Comparison of ENCODE assay signal across 8 mouse cellular contexts in the genomic region with DNA sequence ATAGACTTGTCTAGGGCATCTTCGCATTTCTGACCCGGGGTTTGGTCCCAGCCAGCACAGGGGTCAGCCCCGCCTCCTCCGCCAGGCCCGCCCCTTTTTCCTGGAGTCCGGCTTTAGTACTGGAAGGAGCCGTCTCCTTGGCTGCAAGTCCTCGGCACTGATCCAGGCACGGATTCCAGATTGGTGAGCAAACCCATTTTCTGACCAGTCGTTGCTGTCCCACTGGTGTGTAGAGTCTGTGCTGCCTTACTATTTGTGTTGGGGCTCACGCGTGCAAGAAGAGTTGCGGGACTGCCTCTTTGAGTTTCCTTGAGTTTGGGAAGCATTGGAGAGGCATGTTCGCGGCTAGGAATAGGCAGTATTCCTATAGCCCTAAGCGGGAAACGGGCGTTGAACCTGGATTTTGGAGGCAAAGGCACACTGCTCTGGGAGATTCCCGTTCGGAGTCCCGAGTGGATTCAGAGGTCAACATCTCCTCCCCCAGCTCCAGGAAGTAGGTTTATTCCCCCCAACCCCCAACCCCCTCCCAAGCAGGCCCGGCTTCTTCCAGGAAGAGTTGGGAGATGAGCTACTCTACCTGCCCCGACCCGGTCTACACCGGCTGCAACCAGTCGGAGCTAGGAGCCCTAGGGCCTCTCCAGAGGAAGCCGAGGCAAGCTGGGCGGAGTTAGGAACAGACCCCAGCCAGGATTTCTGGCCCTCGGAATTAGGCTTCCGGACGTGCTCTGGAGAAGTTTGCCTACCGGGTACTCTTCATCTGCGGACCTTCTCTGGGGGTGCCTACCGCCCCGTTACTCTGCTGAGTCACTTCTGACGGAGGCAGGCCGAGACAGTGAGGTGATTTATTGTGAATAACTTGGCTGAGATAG. TPM values are rescaled to one million over a fixed set of nuclear protein-coding genes. Genes with fewer than 3 reads are reported as not detected.
DNase-seq lines count a peak whose midpoint lies in the region; ATAC-seq and TF ChIP-seq lines count a peak whose summit lies in the region.

Gene Trim6 (plus strand): TSS at position 93 of the 869 bp plus-strand sequence.

- H3K4me2 ChIP-seq in forebrain, embryonic 12.5 days, result peak within 1 kb of the TSS; percentile 54

- DNase-seq in ES-E14 (ENCODE audit: low read depth, low spot score), result peak; percentile 95
- DNase-seq in adrenal gland, postnatal 10 days, result peak; percentile 89
- DNase-seq in heart, postnatal 14 days, result peak; percentile 81 to 86
- DNase-seq in kidney, postnatal 4 days, result peak; percentile 75 to 84
- DNase-seq in right cerebral cortex, postnatal 14 days, result peak; percentile 15
- no peak for DNase-seq in natural killer cell, adult 2 months (ENCODE audit: low spot score in 2 of 2)

- peak within 1 kb of the TSS; percentile 98 for H3K27ac ChIP-seq in ES-E14 (ENCODE audit: insufficient read depth, low read depth, low read length, poor library complexity, severe bottlenecking)
- no peak within 1 kb of the TSS for H3K27ac ChIP-seq in forebrain, embryonic 12.5 days

- H3K9me3 ChIP-seq in ES-E14 (ENCODE audit: control insufficient read depth, insufficient read depth, low read depth, low read length), result no peaks in the 10 kb centered on the region
- H3K9me3 ChIP-seq in forebrain, embryonic 12.5 days, result no peaks in the 10 kb centered on the region

- intact Hi-C loops in heart, postnatal 14 days (cut with DNase I), result no loop called here

- ATAC-seq in forebrain, embryonic 12.5 days (ENCODE audit: low FRiP score), result peak; percentile 76; the same call in 1 of the 2 replicates
- ATAC-seq in megakaryocyte, adult 5-6 weeks (ENCODE audit: poor library complexity, severe bottlenecking), result peak; percentile 55

- H3K27me3 ChIP-seq in forebrain, embryonic 12.5 days, result 0 out of 2 replicates have a peak, but pooled peaks cover 3% of the 10 kb centered on the region

- H3K36me3 ChIP-seq in ES-E14 (ENCODE audit: control insufficient read depth, insufficient read depth, low read length, poor library complexity, severe bottlenecking), result peaks cover 13% of the 10 kb centered on the region
- H3K36me3 ChIP-seq in forebrain, embryonic 12.5 days (replicated peaks), result no peaks in the 10 kb centered on the region

- H3K4me3 ChIP-seq in ES-E14 (ENCODE audit: insufficient read depth in 1 of 2, low read depth in 1 of 2, low read length in 2 of 2, poor library complexity in 1 of 2, severe bottlenecking in 1 of 2), result peak within 1 kb of the TSS; percentile 88 to 90
- peak within 1 kb of the TSS; percentile 34 for H3K4me3 ChIP-seq in forebrain, embryonic 12.5 days (replicated peaks)

- peaks cover 0 to 6% of the 10 kb centered on the region in 2 experiments; a peak in 2 of 4 replicates for H3K4me1 ChIP-seq in ES-E14 (ENCODE audit: control insufficient read depth in 2 of 2, insufficient read depth in 2 of 2, low read length in 2 of 2, poor library complexity in 1 of 2)
- H3K4me1 ChIP-seq in forebrain, embryonic 12.5 days, result peaks cover 8% of the 10 kb centered on the region

- WGBS in forebrain, embryonic 12.5 days, result 3% methylated on average over 37 of the region's 37 CpGs

- peak within 1 kb of the TSS; percentile 88 for H3K9ac ChIP-seq in ES-E14 (ENCODE audit: insufficient read depth, low read depth, low read length, poor library complexity, severe bottlenecking)
- no peak within 1 kb of the TSS for H3K9ac ChIP-seq in forebrain, embryonic 12.5 days

- in situ Hi-C loops in ES-E14 (cut with MboI; ENCODE audit: low sequenced_read_pairs in 2 of 2, unreplicated experiment in 2 of 2), result loop anchor here in 1 of 2 experiments (25.0 kb wide), 1 partner anchor 1593 kb away; the partner anchor contains the start of gene Mrpl17

TF ChIP-seq in ES-E14, 5 proteins besides CTCF, POLR2A, EP300 and RAD21:
- peak; percentile 13; the same call in 1 of the 2 replicates for TF ChIP-seq HCFC1 (IDR thresholded peaks at IDR 0.05; ENCODE audit: borderline replicate concordance, insufficient read depth, low read length)
- TF ChIP-seq MAFK (IDR thresholded peaks at IDR 0.05; ENCODE audit: insufficient read depth, low read depth, low read length), result 0 out of 2 replicates have a peak, but pooled peaks have one; percentile 39
- no peak for TF ChIP-seq ZC3H11A (IDR thresholded peaks at IDR 0.05; ENCODE audit: borderline replicate concordance, low read depth, low read length)
- TF ChIP-seq CHD2 (IDR thresholded peaks at IDR 0.05; ENCODE audit: low read depth, low read length), result no peak
- TF ChIP-seq ZNF384 (IDR thresholded peaks at IDR 0.05; ENCODE audit: low read depth, low read length), result no peak

RNA-seq across cellular contexts. Expression of gene Trim6, which starts in this region (rescaled TPM):
- 73.9 and 86.1 TPM in 2 replicates for total RNA-seq in ES-E14 (2012; rRNA removed)
- 1 to 10 TPM in 1 of 2 experiments, under 1 TPM in 1; 0.33 to 1.7 TPM for total RNA-seq in adrenal gland, postnatal 10 days (2021)
- polyA plus RNA-seq in forebrain, embryonic 12.5 days (2016; fragmentation: Nextera tagmentation; extraction: Ambion mirVana), result 0.62 and 1.1 TPM in 2 replicates
- total RNA-seq in heart, postnatal 14 days (2021), result under 1 TPM; 0.45 to 0.54 TPM
- total RNA-seq in megakaryocyte, adult 5-6 weeks (2015), result 0.31 and 0.50 TPM in 2 replicates
- 0.70 and 1.9 TPM in 2 replicates for total RNA-seq in megakaryocyte, adult 5-6 weeks (2017)

Comparison
In these comparisons a context has a peak if more than half of its experiments do, and no peak if none do; other contexts are left out.
1. RNA of gene Trim6 (total RNA-seq): 73.9 to 86.1 TPM in ES-E14; 0.33 to 1.7 TPM in adrenal gland, postnatal 10 days, 0.31 to 1.9 TPM in megakaryocyte, adult 5-6 weeks and 0.45 to 0.54 TPM in heart, postnatal 14 days; every median in the first group is over 10 times any median in the second.
2. Peak in DNase-seq in heart, postnatal 14 days; RNA of the gene not detected or under 1 TPM.
3. DNase-seq: peak in ES-E14 (single experiment), adrenal gland, postnatal 10 days (single experiment), kidney, postnatal 4 days (2 of 2) and right cerebral cortex, postnatal 14 days (single experiment); none in natural killer cell, adult 2 months (0 of 2).